22 mouse cellular contexts compared by ENCODE assay signal in the genomic region with DNA sequence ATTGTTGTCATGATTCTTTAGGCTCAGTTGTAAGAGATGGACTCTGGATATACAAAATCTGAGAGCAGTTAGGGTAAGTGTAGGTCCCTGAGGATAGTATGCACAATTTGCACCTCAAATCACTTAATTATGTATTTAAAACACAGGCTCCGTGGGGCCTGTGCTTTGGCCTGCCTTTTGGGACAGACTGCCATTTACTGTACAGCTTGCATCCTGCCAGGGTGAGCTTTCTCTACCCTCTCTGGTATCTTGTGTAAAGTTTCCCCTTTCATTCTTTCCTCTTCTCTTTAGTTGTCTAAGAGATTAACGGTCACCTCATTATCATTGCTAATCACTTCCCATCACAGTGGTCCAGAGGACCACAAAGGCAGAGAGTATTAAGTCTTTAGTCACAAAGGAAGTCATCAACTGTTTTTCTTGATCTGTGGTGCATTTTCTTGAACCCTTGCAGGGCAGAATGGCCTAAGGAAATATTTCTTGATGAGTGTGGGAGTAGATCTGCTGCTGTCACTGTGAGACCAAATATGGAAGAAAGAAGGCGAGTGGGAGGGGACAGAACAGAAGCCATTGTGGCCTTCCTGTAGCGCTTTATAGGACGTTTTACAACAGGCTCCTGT. TPM values are rescaled to one million over a fixed set of nuclear protein-coding genes. Genes with fewer than 3 reads are reported as not detected.
DNase-seq lines count a peak whose midpoint lies in the region; ATAC-seq lines count a peak whose summit lies in the region.
"Had no signal": no experiment of that assay in that cellular context is flagged by ENCODE, and none has a peak within 500 bp of the region (broad histone marks: within the 10 kb centered on the region; RNA-seq: fewer than 3 reads in every experiment).

No protein-coding gene starts in this region.

- ATAC-seq in midbrain, embryonic 11.5 days (ENCODE audit: low FRiP score), result peak; percentile 44
- no peak for ATAC-seq in midbrain, embryonic 16.5 days
- ATAC-seq in kidney, embryonic 16.5 days (ENCODE audit: low FRiP score, low TSS enrichment), result no peak
- ATAC-seq: forebrain, postnatal 0 days; intestine, postnatal 0 days; Patski had no signal

- WGBS in midbrain, embryonic 11.5 days, result 20% methylated on average over 5 of the region's 5 CpGs
- 19% methylated on average over 5 of the region's 5 CpGs for WGBS in midbrain, embryonic 16.5 days
- 45% methylated on average over 5 of the region's 5 CpGs for WGBS in kidney, embryonic 16.5 days

- H3K4me3 ChIP-seq in midbrain, embryonic 11.5 days (ENCODE audit: low read depth, low read length), result no peak overlapping the region
- no peak overlapping the region for H3K4me3 ChIP-seq in midbrain, embryonic 16.5 days (ENCODE audit: low read depth, low read length)
- H3K4me3 ChIP-seq in kidney, embryonic 16.5 days (ENCODE audit: low read length), result no peak overlapping the region
- H3K4me3 ChIP-seq: embryonic facial prominence, embryonic 12.5 days; liver, embryonic 13.5 days; megakaryocyte, embryonic 14.5 days; stomach, embryonic 15.5 days had no signal

- H3K9ac ChIP-seq in midbrain, embryonic 11.5 days (ENCODE audit: low read length), result no peak overlapping the region
- H3K9ac ChIP-seq in midbrain, embryonic 16.5 days (ENCODE audit: low read depth, low read length), result no peak overlapping the region
- H3K9ac ChIP-seq in kidney, embryonic 16.5 days (replicated peaks; ENCODE audit: low read length), result no peak overlapping the region
- H3K9ac ChIP-seq: embryonic facial prominence, embryonic 12.5 days; forebrain, postnatal 0 days; liver, embryonic 13.5 days; stomach, embryonic 15.5 days had no signal

- intact Hi-C loops in gastrocnemius, postnatal 36 days (cut with DNase I), result no loop called here

- no peak overlapping the region for H3K4me2 ChIP-seq in midbrain, embryonic 11.5 days
- H3K4me2 ChIP-seq in midbrain, embryonic 16.5 days (ENCODE audit: low read length), result no peak overlapping the region
- no peak overlapping the region for H3K4me2 ChIP-seq in kidney, embryonic 16.5 days (replicated peaks; ENCODE audit: low read depth, low read length)
- H3K4me2 ChIP-seq: embryonic facial prominence, embryonic 12.5 days; liver, embryonic 13.5 days; stomach, embryonic 15.5 days had no signal

- H3K4me1 ChIP-seq in midbrain, embryonic 11.5 days (ENCODE audit: control insufficient read depth, insufficient read depth, low read length), result peaks cover 8% of the 10 kb centered on the region
- no peaks in the 10 kb centered on the region for H3K4me1 ChIP-seq in midbrain, embryonic 16.5 days (ENCODE audit: control insufficient read depth, insufficient read depth, low read length)
- H3K4me1 ChIP-seq in kidney, embryonic 16.5 days (ENCODE audit: insufficient read depth, low read length), result no peaks in the 10 kb centered on the region
- H3K4me1 ChIP-seq: embryonic facial prominence, embryonic 12.5 days; liver, embryonic 13.5 days; stomach, embryonic 15.5 days had no signal

- H3K9me3 ChIP-seq in midbrain, embryonic 11.5 days (ENCODE audit: control insufficient read depth, low read length), result no peaks in the 10 kb centered on the region
- H3K9me3 ChIP-seq in midbrain, embryonic 16.5 days (replicated peaks; ENCODE audit: control insufficient read depth, low read length, poor library complexity, severe bottlenecking), result no peaks in the 10 kb centered on the region
- no peaks in the 10 kb centered on the region for H3K9me3 ChIP-seq in kidney, embryonic 16.5 days (ENCODE audit: low read length)
- H3K9me3 ChIP-seq: embryonic facial prominence, embryonic 12.5 days; liver, embryonic 13.5 days; stomach, embryonic 15.5 days had no signal

- H3K27ac ChIP-seq in midbrain, embryonic 11.5 days (ENCODE audit: low read depth, low read length), result peak overlapping the region; percentile 1; the same call in 1 of the 2 replicates
- no peak overlapping the region for H3K27ac ChIP-seq in midbrain, embryonic 16.5 days (ENCODE audit: low read length)
- no peak overlapping the region for H3K27ac ChIP-seq in kidney, embryonic 16.5 days (ENCODE audit: low read length)
- H3K27ac ChIP-seq: embryonic facial prominence, embryonic 12.5 days; liver, embryonic 13.5 days; stomach, embryonic 15.5 days had no signal

- DNase-seq in embryo, embryonic 10 days (ENCODE audit: low spot score), result peak; percentile 30
- no peak for DNase-seq in embryo, embryonic 11 days
- DNase-seq in midbrain, embryonic 11.5 days (ENCODE audit: low spot score, missing footprints), result peak; percentile 84
- peak; percentile 15 for DNase-seq in neural tube, embryonic 10.5 days (ENCODE audit: extremely low spot score, low spot score)
- DNase-seq in gastrocnemius, postnatal 36 days, result no peak
- DNase-seq: adrenal gland, postnatal 14 days; cerebellum, adult 8-10 months; cerebellum, postnatal 36 days; forebrain, postnatal 0 days; gastrocnemius, postnatal 25 days; heart, postnatal 4 days; kidney, postnatal 36 days; liver, embryonic 13.5 days; lung, adult 2 months; thymus, postnatal 25 days had no signal

- no peaks in the 10 kb centered on the region for H3K27me3 ChIP-seq in midbrain, embryonic 11.5 days (ENCODE audit: control insufficient read depth, insufficient read depth, low read length)
- no peaks in the 10 kb centered on the region for H3K27me3 ChIP-seq in midbrain, embryonic 16.5 days (ENCODE audit: control insufficient read depth, insufficient read depth, low read depth, low read length)
- no peaks in the 10 kb centered on the region for H3K27me3 ChIP-seq in kidney, embryonic 16.5 days (ENCODE audit: insufficient read depth, low read length)
- H3K27me3 ChIP-seq: embryonic facial prominence, embryonic 12.5 days; liver, embryonic 13.5 days; stomach, embryonic 15.5 days had no signal

- no peaks in the 10 kb centered on the region for H3K36me3 ChIP-seq in midbrain, embryonic 11.5 days (ENCODE audit: control insufficient read depth, insufficient read depth, low read length)
- no peaks in the 10 kb centered on the region for H3K36me3 ChIP-seq in midbrain, embryonic 16.5 days (ENCODE audit: control insufficient read depth, insufficient read depth, low read length)
- H3K36me3 ChIP-seq in kidney, embryonic 16.5 days (ENCODE audit: insufficient read depth, low read length), result no peaks in the 10 kb centered on the region
- H3K36me3 ChIP-seq: embryonic facial prominence, embryonic 12.5 days; liver, embryonic 13.5 days; stomach, embryonic 15.5 days had no signal

RNA-seq across cellular contexts. Expression of gene Camkmt, which starts 52.3 kb away (rescaled TPM):
- 14.9 and 17.0 TPM in 2 replicates for polyA plus RNA-seq in midbrain, embryonic 11.5 days (2014; fragmentation: Nextera tagmentation; extraction: Ambion mirVana)
- 23.2 and 26.5 TPM in 2 replicates for polyA plus RNA-seq in midbrain, embryonic 16.5 days (2015; fragmentation: Nextera tagmentation; extraction: Ambion mirVana)
- total RNA-seq in gastrocnemius, postnatal 36 days (2021), result 1 to 10 TPM in 1 of 2 experiments, under 1 TPM in 1; 0.99 to 1.8 TPM
- polyA plus RNA-seq in kidney, embryonic 16.5 days (2015; fragmentation: Nextera tagmentation; extraction: Ambion mirVana), result 14.9 and 15.2 TPM in 2 replicates

RNA-seq across cellular contexts. Expression of gene Prepl, which starts 52.6 kb away (rescaled TPM):
- polyA plus RNA-seq in midbrain, embryonic 11.5 days (2014; fragmentation: Nextera tagmentation; extraction: Ambion mirVana), result 60.0 and 61.7 TPM in 2 replicates
- 123 and 143 TPM in 2 replicates for polyA plus RNA-seq in midbrain, embryonic 16.5 days (2015; fragmentation: Nextera tagmentation; extraction: Ambion mirVana)
- total RNA-seq in gastrocnemius, postnatal 36 days (2021), result 10 to 100 TPM; 24.4 to 34.7 TPM
- 33.0 and 36.5 TPM in 2 replicates for polyA plus RNA-seq in kidney, embryonic 16.5 days (2015; fragmentation: Nextera tagmentation; extraction: Ambion mirVana)

Comparison
In these comparisons a context has a peak if more than half of its experiments do, and no peak if none do; other contexts are left out.
1. DNase-seq: peak in embryo, embryonic 10 days (single experiment), midbrain, embryonic 11.5 days (single experiment) and neural tube, embryonic 10.5 days (single experiment); none in embryo, embryonic 11 days (single experiment) and gastrocnemius, postnatal 36 days (0 of 2).